Mouse (Mus musculus): Measurements from ENCODE around the gene Inka1. TPM values are rescaled to one million over a fixed set of nuclear protein-coding genes. Genes with fewer than 3 reads are reported as not detected.

The Inka1 gene
- total and polyA plus RNA-seq, 3 experiments: 25.2 to 30.2 (median 28.0) TPM

DNA sequence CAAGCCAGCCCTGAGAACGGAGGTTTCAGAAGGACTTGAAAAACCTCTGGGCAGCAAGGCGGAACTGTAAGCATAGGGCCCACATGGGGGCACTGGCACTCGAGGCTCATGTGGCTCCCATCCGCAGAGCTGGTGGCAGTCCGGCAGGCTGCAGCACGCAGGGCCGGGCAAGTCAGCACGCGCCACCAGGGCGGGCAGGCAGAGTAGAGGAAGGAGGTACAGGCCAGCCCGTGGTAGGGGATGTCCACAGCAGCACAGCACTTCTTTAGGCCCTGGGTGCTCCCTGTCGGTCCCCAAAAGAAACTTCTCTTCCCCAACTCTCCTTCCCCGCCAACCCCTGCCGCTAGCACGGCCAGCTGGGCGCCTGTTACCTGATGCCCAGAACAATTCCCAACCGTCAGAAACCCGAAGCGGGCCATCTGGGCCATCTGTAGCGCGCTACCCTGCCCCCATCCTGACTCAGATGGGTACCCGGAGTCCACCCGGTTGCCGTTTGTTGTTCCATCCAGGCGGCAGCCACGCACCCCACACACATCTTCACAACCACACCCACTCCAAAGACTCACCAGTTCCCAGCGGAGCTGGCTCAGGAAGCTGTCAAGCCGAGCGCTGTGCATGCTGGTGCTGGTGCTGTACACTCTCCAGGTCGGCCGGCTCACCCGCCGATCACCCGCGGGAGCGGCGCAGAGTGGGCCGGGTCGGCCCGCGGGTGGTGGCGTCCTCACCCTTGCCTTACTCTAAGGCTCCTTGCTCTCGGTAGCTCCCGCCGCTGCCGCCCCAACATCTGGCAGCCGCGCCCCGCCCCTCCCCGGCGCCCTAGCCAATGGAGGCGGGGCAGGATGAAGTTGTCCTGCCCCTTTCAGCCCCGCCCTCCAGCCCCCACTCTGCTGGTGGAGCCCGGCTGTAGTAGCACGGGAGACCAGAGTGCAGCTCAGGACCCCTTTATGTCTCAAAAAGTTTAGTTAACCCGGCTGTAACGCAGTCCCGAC is at the start of gene Inka1 (continued):
- no peak; the same call in 1 of the 2 replicates for TF ChIP-seq RCOR1 (conservative IDR thresholded peaks at IDR 0.05; ENCODE audit: low read depth, low read length)

DNA sequence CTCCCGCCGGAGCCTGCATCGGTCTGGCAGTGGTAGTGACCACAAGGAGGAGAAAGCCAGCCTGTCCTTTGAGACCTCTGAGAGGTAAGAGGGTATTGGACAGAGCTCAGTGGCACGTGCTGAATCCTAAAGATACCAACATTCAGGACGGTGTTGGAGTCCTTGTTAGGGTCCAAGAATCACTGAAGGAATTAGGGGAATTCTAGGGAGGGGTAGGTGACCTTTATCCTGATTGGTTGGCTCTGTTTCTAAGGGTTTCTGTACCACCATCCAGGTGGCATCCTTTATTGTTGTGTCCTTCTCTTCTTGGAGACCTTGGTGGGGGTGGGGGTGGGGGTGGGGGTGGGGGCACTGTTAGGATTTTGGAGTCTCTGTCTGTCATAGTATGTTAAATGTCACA is 46.4 kb upstream of the Inka1 start:
- H3K27ac ChIP-seq (ENCODE audit: insufficient read depth, low read depth): no peak overlapping the region
- H3K27me3 ChIP-seq (replicated peaks): no peaks in the 10 kb centered on the region
- H3K4me2 ChIP-seq (ENCODE audit: insufficient read depth, low read depth, poor library complexity, severe bottlenecking): no peak overlapping the region
- peaks cover 7 to 30% of the 10 kb centered on the region in 2 experiments for H3K4me1 ChIP-seq (ENCODE audit: control insufficient read depth in 1 of 2, insufficient read depth in 2 of 2)
- dilution Hi-C loops (cut with MboI; ENCODE audit: extremely low pct_ligation_motif_present, extremely low pct_unique_long_range_greater_than_20kb, low sequenced_read_pairs): no loop called here
- H3K9ac ChIP-seq (ENCODE audit: insufficient read depth, low read depth): no peak overlapping the region
- TF ChIP-seq HCFC1 (IDR thresholded peaks at IDR 0.05; ENCODE audit: low read depth, low read length) (no peak), PAX5 (IDR thresholded peaks at IDR 0.05; ENCODE audit: low read length) (no peak), MXI1 (IDR thresholded peaks at IDR 0.05; ENCODE audit: low read depth, low read length) (no peak), POLR2A (IDR thresholded peaks at IDR 0.05; ENCODE audit: low read depth, low read length) (no peak), ETS1 (conservative IDR thresholded peaks at IDR 0.05; ENCODE audit: low read depth, low read length) (no peak), SMC3 (IDR thresholded peaks at IDR 0.05; ENCODE audit: low read depth, low read length) (no peak), MAZ (IDR thresholded peaks at IDR 0.05; ENCODE audit: low read depth, low read length) (no peak), NELFE (IDR thresholded peaks at IDR 0.05; ENCODE audit: low read depth, low read length) (no peak), ZC3H11A (IDR thresholded peaks at IDR 0.05; ENCODE audit: low read depth, low read length) (no peak), KAT2A (IDR thresholded peaks at IDR 0.05; ENCODE audit: insufficient replicate concordance, low read length) (no peak), ZKSCAN1 (IDR thresholded peaks at IDR 0.05; ENCODE audit: borderline replicate concordance, low read depth, low read length) (no peak), MYC (IDR thresholded peaks at IDR 0.05; ENCODE audit: low read depth, low read length) (no peak), MAFK (IDR thresholded peaks at IDR 0.05; ENCODE audit: insufficient replicate concordance, low read length) (no peak), BHLHE40 (IDR thresholded peaks at IDR 0.05; ENCODE audit: low read depth, low read length) (no peak), RAD21 (IDR thresholded peaks at IDR 0.05; ENCODE audit: low read depth, low read length) (no peak), EP300 (IDR thresholded peaks at IDR 0.05; ENCODE audit: low read length) (no peak), MEF2A (IDR thresholded peaks at IDR 0.05; ENCODE audit: borderline replicate concordance, low read depth, low read length) (no peak), ELF1 (IDR thresholded peaks at IDR 0.05; ENCODE audit: low read depth, low read length) (no peak)
- in situ Hi-C loops (cut with MboI; ENCODE audit: low pct_ligation_motif_present, low pct_unique_long_range_greater_than_20kb, low sequenced_read_pairs): no loop called here
- peaks cover 20 to 43% of the 10 kb centered on the region in 2 experiments for H3K36me3 ChIP-seq (replicated peaks in 1 of 2; ENCODE audit: control insufficient read depth in 1 of 2, insufficient read depth in 1 of 2, low read length in 1 of 2)
- H3K79me2 ChIP-seq (replicated peaks; ENCODE audit: control insufficient read depth, extremely low read depth, insufficient read depth, poor library complexity, severe bottlenecking): peaks cover 3% of the 10 kb centered on the region; the same call in 1 of the 2 replicates
- no peak for DNase-seq (ENCODE audit: extremely low read depth)
- peaks cover 3% of the 10 kb centered on the region for H3K9me3 ChIP-seq (replicated peaks; ENCODE audit: low read length)
- no peak overlapping the region for H3K4me3 ChIP-seq (replicated peaks in 1 of 3; ENCODE audit: low read depth in 2 of 3, low read length in 2 of 3, poor library complexity in 1 of 3)

Data from CH12.LX (cell line).